Mouse (Mus musculus): ENCODE results near the gene Crtam. TPM values are rescaled to one million over a fixed set of nuclear protein-coding genes. Genes with fewer than 3 reads are reported as not detected.

The Crtam gene
- polyA plus RNA-seq, 2 experiments = 0.21 to 0.29 TPM

DNA sequence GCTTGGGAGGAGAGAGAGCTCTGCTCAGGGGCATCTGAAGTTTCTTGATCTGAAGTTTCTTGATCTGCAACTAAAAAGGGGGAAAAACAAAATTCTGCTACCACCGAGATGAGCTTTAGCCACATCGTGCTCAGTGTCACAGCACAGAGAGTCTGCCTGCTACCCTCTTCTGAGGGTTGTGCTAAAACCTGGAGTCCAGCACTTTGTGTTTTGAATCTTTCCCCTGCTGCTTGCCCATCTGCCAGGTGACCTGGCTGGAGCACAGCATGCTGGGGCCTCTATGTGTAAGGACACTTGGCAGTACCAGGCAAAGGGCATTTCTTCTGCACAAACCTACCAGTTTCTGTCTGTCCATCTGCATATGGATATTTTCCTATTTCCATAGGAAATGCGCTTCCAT, 20.1 kb downstream of the Crtam start:
- no peaks in the 10 kb centered on the region for H3K36me3 ChIP-seq (ENCODE audit: control insufficient read depth, insufficient read depth, low read length)
- no peaks in the 10 kb centered on the region for H3K9me3 ChIP-seq (ENCODE audit: control insufficient read depth, low read length)
- peaks cover 6% of the 10 kb centered on the region; the same call in 1 of the 2 replicates for H3K4me1 ChIP-seq (ENCODE audit: control insufficient read depth, insufficient read depth, low read length)
- no peaks in the 10 kb centered on the region for H3K27me3 ChIP-seq (ENCODE audit: control insufficient read depth, insufficient read depth, low read length)
- no peak overlapping the region for H3K9ac ChIP-seq (ENCODE audit: low read depth, low read length, severe bottlenecking)
- ATAC-seq (ENCODE audit: low FRiP score, low read depth) = no peak
- no peak overlapping the region for H3K27ac ChIP-seq (replicated peaks; ENCODE audit: low read depth, low read length)
- no peak overlapping the region for H3K4me3 ChIP-seq (replicated peaks; ENCODE audit: low read length)
- no peak for DNase-seq (ENCODE audit: low spot score)
- no peak for TF ChIP-seq POLR2A (IDR thresholded peaks at IDR 0.05; ENCODE audit: borderline replicate concordance, extremely low read depth, insufficient read depth, insufficient read length)
- WGBS = 63% methylated on average over 3 of the region's 3 CpGs
- H3K4me2 ChIP-seq (replicated peaks; ENCODE audit: low read depth, low read length, severe bottlenecking) = no peak overlapping the region

DNA sequence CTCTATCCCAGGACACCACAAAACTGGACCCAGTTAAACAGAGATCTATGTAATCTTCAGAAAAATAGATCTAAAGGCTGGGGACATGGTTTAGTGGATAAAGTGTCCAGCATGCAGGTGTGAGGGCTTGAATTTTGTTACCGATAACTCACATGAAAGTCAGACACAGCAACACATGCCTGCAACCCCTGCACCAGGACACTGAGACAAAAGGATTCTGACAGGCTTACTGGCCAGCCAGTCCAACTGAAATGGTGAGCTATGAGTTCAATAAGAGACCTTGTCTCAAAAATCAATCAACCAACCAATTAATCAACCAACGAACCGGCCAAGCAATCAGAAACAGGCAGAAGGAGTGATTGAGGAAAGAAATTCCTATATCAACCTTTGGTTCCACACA, 20.7 kb downstream of the Crtam start:
- Histone ChIP-seq H3K9me3 (ENCODE audit: control insufficient read depth, low read length) (no peaks in the 10 kb centered on the region), H3K27me3 (ENCODE audit: control insufficient read depth, insufficient read depth, low read length) (no peaks in the 10 kb centered on the region), H3K4me1 (ENCODE audit: control insufficient read depth, insufficient read depth, low read length) (peaks cover 6% of the 10 kb centered on the region; the same call in 1 of the 2 replicates), H3K27ac (replicated peaks; ENCODE audit: low read depth, low read length) (no peak overlapping the region), H3K9ac (ENCODE audit: low read depth, low read length, severe bottlenecking) (no peak overlapping the region), H3K4me3 (replicated peaks; ENCODE audit: low read length) (no peak overlapping the region), H3K36me3 (ENCODE audit: control insufficient read depth, insufficient read depth, low read length) (no peaks in the 10 kb centered on the region), H3K4me2 (replicated peaks; ENCODE audit: low read depth, low read length, severe bottlenecking) (no peak overlapping the region)
- 81% methylated on average over 3 of the region's 3 CpGs for WGBS
- no peak for TF ChIP-seq POLR2A (IDR thresholded peaks at IDR 0.05; ENCODE audit: borderline replicate concordance, extremely low read depth, insufficient read depth, insufficient read length)
- no peak for ATAC-seq (ENCODE audit: low FRiP score, low read depth)
- no peak for DNase-seq (ENCODE audit: low spot score)

DNA sequence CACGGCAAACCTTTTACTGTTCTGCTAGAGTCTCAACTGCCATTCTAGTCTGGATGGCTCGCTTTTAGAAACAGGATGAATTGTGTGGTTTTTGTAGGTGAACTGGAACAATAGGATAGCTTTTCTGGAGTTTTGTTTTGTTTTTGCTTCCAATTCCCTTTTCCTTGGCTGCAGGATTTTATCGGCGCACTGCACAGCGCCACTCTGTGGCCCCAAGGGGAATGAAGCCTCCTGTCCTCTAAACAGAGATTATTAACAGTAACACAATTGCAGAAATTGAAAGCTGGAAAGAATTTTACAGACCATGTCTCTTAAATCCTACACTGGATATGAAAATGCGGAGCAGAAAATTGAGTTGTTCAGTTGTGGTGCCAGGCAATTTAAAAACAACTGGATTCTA, 21.9 kb downstream of the Crtam start:
- ATAC-seq (ENCODE audit: low FRiP score, low read depth) (no peak), DNase-seq (ENCODE audit: low spot score) (peak; percentile 29)
- no peak overlapping the region for H3K4me3 ChIP-seq (replicated peaks; ENCODE audit: low read length)
- no peak overlapping the region for H3K27ac ChIP-seq (replicated peaks; ENCODE audit: low read depth, low read length)
- WGBS = 37% methylated on average over 6 of the region's 6 CpGs
- H3K9ac ChIP-seq (ENCODE audit: low read depth, low read length, severe bottlenecking) = no peak overlapping the region
- no peak overlapping the region for H3K4me2 ChIP-seq (replicated peaks; ENCODE audit: low read depth, low read length, severe bottlenecking)
- no peaks in the 10 kb centered on the region for H3K36me3 ChIP-seq (ENCODE audit: control insufficient read depth, insufficient read depth, low read length)
- no peaks in the 10 kb centered on the region for H3K27me3 ChIP-seq (ENCODE audit: control insufficient read depth, insufficient read depth, low read length)
- H3K9me3 ChIP-seq (ENCODE audit: control insufficient read depth, low read length) = no peaks in the 10 kb centered on the region
- TF ChIP-seq POLR2A (IDR thresholded peaks at IDR 0.05; ENCODE audit: borderline replicate concordance, extremely low read depth, insufficient read depth, insufficient read length) = no peak
- H3K4me1 ChIP-seq (ENCODE audit: control insufficient read depth, insufficient read depth, low read length) = no peaks in the 10 kb centered on the region

DNA sequence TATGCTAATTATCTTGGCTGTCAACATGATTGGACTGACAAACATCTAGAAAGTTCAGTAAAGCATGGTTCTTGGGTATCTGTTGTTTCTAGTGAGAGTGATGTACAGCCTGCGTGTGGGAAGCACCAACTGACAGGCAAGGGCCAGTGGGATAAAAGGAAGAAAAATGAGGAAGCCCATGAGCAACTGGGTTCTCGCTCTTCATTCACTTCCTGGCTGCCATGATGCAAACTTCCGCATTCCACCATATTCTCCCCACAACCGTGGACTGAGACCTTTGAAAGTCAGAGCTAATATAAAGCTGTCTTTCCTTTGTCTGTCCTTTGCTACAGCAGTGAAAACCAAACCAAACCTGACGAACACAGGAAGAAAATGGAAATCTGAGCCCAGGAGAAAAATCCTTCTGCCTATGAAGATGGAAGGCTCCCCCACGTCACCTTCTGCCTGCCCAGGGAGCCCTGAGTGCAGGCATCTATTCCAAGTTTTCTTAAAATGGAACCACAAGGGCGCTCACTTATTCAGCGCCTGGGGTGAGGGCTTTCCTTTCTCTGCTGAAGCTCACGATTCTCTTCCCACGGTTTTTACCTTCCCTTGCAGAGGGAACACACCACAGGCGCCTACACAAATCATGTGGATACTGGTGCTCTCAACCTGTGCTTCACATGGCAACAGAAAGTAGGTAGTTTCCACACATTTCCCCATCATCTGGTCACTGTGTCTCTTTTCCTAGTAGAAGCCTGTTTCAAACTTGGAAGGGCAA, 30.2 kb downstream of the Crtam start:
- Histone ChIP-seq H3K9me3 (ENCODE audit: control insufficient read depth, low read length) (no peaks in the 10 kb centered on the region), H3K27ac (replicated peaks; ENCODE audit: low read depth, low read length) (no peak overlapping the region), H3K4me2 (replicated peaks; ENCODE audit: low read depth, low read length, severe bottlenecking) (no peak overlapping the region), H3K9ac (ENCODE audit: low read depth, low read length, severe bottlenecking) (no peak overlapping the region), H3K27me3 (ENCODE audit: control insufficient read depth, insufficient read depth, low read length) (no peaks in the 10 kb centered on the region), H3K4me3 (replicated peaks; ENCODE audit: low read length) (no peak overlapping the region), H3K36me3 (ENCODE audit: control insufficient read depth, insufficient read depth, low read length) (no peaks in the 10 kb centered on the region), H3K4me1 (ENCODE audit: control insufficient read depth, insufficient read depth, low read length) (no peaks in the 10 kb centered on the region)
- no peak for ATAC-seq (ENCODE audit: low FRiP score, low read depth)
- no peak for DNase-seq (ENCODE audit: low spot score)
- TF ChIP-seq POLR2A (IDR thresholded peaks at IDR 0.05; ENCODE audit: borderline replicate concordance, extremely low read depth, insufficient read depth, insufficient read length) = no peak
- WGBS = 80% methylated on average over 11 of the region's 11 CpGs

DNA sequence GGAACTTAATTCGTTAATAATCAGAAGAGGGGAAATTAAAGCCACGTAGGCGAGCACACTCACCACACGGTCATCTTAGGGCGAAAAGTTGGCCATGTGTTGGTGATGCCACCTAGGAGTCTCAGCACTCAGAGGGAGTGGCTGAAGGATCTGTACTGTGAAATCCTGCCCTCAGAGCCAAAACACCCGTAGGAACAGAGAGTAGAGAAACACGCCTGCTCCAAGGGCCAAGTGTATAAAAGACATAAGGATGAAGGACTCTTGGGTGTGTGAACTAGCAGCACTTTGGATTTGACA, 40.1 kb downstream of the Crtam start:
- Histone ChIP-seq H3K36me3 (ENCODE audit: control insufficient read depth, insufficient read depth, low read length) (no peaks in the 10 kb centered on the region), H3K27me3 (ENCODE audit: control insufficient read depth, insufficient read depth, low read length) (peaks cover 24% of the 10 kb centered on the region), H3K27ac (replicated peaks; ENCODE audit: low read depth, low read length) (no peak overlapping the region), H3K4me3 (replicated peaks; ENCODE audit: low read length) (peak overlapping the region; percentile 37), H3K9ac (ENCODE audit: low read depth, low read length, severe bottlenecking) (peak overlapping the region; percentile 38; the same call in 1 of the 2 replicates), H3K4me1 (ENCODE audit: control insufficient read depth, insufficient read depth, low read length) (no peaks in the 10 kb centered on the region), H3K4me2 (replicated peaks; ENCODE audit: low read depth, low read length, severe bottlenecking) (peak overlapping the region; percentile 90), H3K9me3 (ENCODE audit: control insufficient read depth, low read length) (no peaks in the 10 kb centered on the region)
- no peak for DNase-seq (ENCODE audit: low spot score)
- no peak for TF ChIP-seq POLR2A (IDR thresholded peaks at IDR 0.05; ENCODE audit: borderline replicate concordance, extremely low read depth, insufficient read depth, insufficient read length)
- ATAC-seq (ENCODE audit: low FRiP score, low read depth) = no peak
- 25% methylated on average over 7 of the region's 7 CpGs for WGBS
